Mouse (Mus musculus): ENCODE data around the gene Itga5.

DNA sequence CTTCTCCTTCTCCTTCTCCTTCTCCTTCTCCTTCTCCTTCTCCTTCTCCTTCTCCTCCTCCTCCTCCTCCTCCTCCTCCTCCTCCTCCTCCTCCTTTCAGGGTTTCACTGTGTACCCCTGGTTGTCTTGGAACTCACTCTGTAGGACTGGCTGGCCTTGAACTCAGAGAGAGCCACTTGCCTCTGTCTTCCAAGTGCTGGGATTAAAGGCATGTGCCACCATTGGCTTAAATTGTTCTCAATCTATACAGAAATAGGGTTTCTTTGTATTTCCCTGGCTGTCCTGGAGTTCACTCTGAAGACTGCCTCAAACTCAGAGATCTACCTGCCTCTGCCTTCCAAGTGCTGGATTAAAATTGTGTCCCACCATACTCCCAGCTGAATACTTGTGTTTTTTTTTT is 5.9 kb upstream of the Itga5 start:
- TF ChIP-seq CTCF (IDR thresholded peaks at IDR 0.05; ENCODE audit: low read depth, low read length): no peak
- no peak for TF ChIP-seq POLR2A (IDR thresholded peaks at IDR 0.05; ENCODE audit: extremely low read depth, insufficient read depth, low read length)
